Mouse (Mus musculus) midbrain, embryonic 11.5 days (tissue): ENCODE data around the gene Rnf141. TPM values are rescaled to one million over a fixed set of nuclear protein-coding genes. Genes with fewer than 3 reads are reported as not detected.
A peak's percentile ranks its signal among the peaks of the same experiment; 100 is the strongest.

ENCODE experiments used
- ATAC-seq: fragments of 200-750 bp; cut with Nextera tagmentation; 2 replicates; pipeline ENCODE4 v1.8.0; 2017; ENCODE audit warnings: moderate TSS enrichment, moderate library complexity; ENCODE audit not compliant: low FRiP score
- DNase-seq: peaks from one replicate; pipeline ENCODE4 v3.0.0; 2015; ENCODE audit warnings: low spot score; ENCODE audit errors: missing footprints
- H3K27ac ChIP-seq: fragments of 300-500 bp; sonication (generic); 2 replicates; pipeline ENCODE4 v1.5.1; 2014; ENCODE audit warnings: low read depth, low read length
- H3K27me3 ChIP-seq: fragments of 300-500 bp; sonication (generic); 2 replicates; pipeline ENCODE4 v1.6.1; 2014; ENCODE audit warnings: mild to moderate bottlenecking, low read length, moderate library complexity, mixed read lengths; ENCODE audit not compliant: control insufficient read depth, insufficient read depth
- H3K36me3 ChIP-seq: fragments of 300-500 bp; sonication (generic); 2 replicates; pipeline ENCODE4 v1.6.1; 2014; ENCODE audit warnings: mild to moderate bottlenecking, low read length, moderate library complexity, mixed read lengths; ENCODE audit not compliant: control insufficient read depth, insufficient read depth
- H3K4me1 ChIP-seq: fragments of 300-500 bp; sonication (generic); 2 replicates; pipeline ENCODE4 v1.6.1; 2014; ENCODE audit warnings: low read length; ENCODE audit not compliant: control insufficient read depth, insufficient read depth
- H3K4me2 ChIP-seq: fragments of 300-500 bp; sonication (generic); 2 replicates; pipeline ENCODE4 v1.6.1; 2014; ENCODE audit warnings: mild to moderate bottlenecking, moderate library complexity
- H3K4me3 ChIP-seq: fragments of 300-500 bp; sonication (generic); 2 replicates; pipeline ENCODE4 v1.5.1; 2014; ENCODE audit warnings: low read depth, low read length
- H3K9ac ChIP-seq: fragments of 300-500 bp; sonication (generic); 2 replicates; pipeline ENCODE4 v1.6.1; 2014; ENCODE audit warnings: low read length
- H3K9me3 ChIP-seq: fragments of 300-500 bp; sonication (generic); 2 replicates; pipeline ENCODE4 v1.6.1; 2016; ENCODE audit warnings: low read length; ENCODE audit not compliant: control insufficient read depth
- WGBS: fragments of 180-500 bp; shearing (Covaris S2); extraction: QIAGEN DNeasy Blood & Tissue Kit; methylation state at CpG from one replicate; pipeline ENCODE4 v1.1.7; 2014; 5-methylcytosine and 5-hydroxymethylcytosine counted together
- polyA plus RNA-seq: library from polyadenylated mRNA; unstranded; fragments of >200 nt; fragmentation: Nextera tagmentation; extraction: Ambion mirVana; gene quantifications from 2 replicates; pipeline ENCODE4 v1.2.1, GENCODE M21; 2014

Rnf141 gene
- polyA plus RNA-seq, 1 experiment from 2014 or later, result 27.7 TPM

- Histone ChIP-seq H3K4me3 (no peak overlapping the region), H3K36me3 (peaks cover 2% of the 10 kb centered on the region; the same call in 1 of the 2 replicates), H3K27ac (no peak overlapping the region), H3K4me1 (no peaks in the 10 kb centered on the region), H3K9me3 (no peaks in the 10 kb centered on the region), H3K27me3 (no peaks in the 10 kb centered on the region), H3K9ac (no peak overlapping the region), H3K4me2 (no peak overlapping the region)
- ATAC-seq (no peak), DNase-seq (no peak)
- 95% methylated on average over 3 of the region's 3 CpGs for WGBS
Measured at GRCm38 (mm10) chr7:110821653-110822052, 22.6 kb downstream of the Rnf141 start.

DNA sequence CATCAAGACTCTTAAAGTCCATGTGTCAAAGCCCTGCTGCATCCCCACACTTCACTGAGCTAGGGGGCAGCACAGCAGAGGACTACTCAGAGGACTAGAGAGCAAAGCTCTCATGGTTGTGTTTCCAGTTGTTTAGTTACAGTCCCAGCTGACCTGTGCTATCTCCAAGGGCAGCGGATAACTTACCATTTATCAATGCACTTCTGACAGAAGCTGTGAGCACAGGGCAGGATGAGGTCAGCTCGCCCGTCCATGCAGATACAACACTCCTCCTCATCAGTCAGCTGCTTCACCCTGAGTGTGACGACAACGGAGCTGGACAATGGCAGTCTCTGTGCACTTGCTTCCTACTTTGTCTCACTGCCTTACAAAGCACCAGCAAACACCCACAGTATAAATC lies 23.2 kb downstream of the Rnf141 start:
- 64% methylated on average over 5 of the region's 5 CpGs for WGBS
- H3K27ac ChIP-seq, result no peak overlapping the region
- H3K36me3 ChIP-seq, result peaks cover 2% of the 10 kb centered on the region; the same call in 1 of the 2 replicates
- H3K9me3 ChIP-seq, result no peaks in the 10 kb centered on the region
- ATAC-seq (no peak), DNase-seq (no peak)
- H3K4me1 ChIP-seq, result no peaks in the 10 kb centered on the region
- H3K4me3 ChIP-seq, result no peak overlapping the region
- no peaks in the 10 kb centered on the region for H3K27me3 ChIP-seq
- no peak overlapping the region for H3K4me2 ChIP-seq
- no peak overlapping the region for H3K9ac ChIP-seq

- Histone ChIP-seq H3K27me3 (no peaks in the 10 kb centered on the region), H3K27ac (no peak overlapping the region), H3K36me3 (no peaks in the 10 kb centered on the region; the same call in 1 of the 2 replicates), H3K4me1 (no peaks in the 10 kb centered on the region), H3K9ac (no peak overlapping the region), H3K4me3 (no peak overlapping the region), H3K4me2 (no peak overlapping the region), H3K9me3 (no peaks in the 10 kb centered on the region)
- WGBS, result 90% methylated on average over 11 of the region's 11 CpGs
- DNase-seq (no peak), ATAC-seq (no peak)
Measured at GRCm38 (mm10) chr7:110818787-110819350, 25.4 kb downstream of the Rnf141 start.

DNA sequence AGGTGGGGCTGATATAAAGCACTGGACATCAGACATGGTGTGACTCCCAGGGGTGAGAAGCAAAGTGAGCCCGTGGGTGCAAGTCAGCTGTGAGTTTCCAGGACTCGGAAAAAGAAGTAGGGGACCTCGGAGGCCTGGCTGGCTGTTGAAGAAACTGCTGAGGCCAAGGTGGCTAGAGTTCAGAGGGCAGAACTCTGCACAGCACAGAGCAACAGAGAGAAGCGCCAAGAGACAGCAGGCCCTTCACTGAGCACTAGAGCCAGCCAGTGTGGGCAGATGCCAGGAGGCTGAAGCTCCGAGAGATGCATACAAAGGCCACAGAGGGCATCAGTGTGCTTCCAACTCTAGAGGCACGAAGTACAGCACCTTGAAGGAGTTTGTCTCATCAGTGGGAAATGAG lies 26.1 kb downstream of the Rnf141 start:
- DNase-seq, result no peak
- H3K4me1 ChIP-seq, result no peaks in the 10 kb centered on the region
- H3K36me3 ChIP-seq, result no peaks in the 10 kb centered on the region; the same call in 1 of the 2 replicates
- WGBS, result 89% methylated on average over 6 of the region's 6 CpGs
- no peak overlapping the region for H3K4me3 ChIP-seq
- H3K9me3 ChIP-seq, result no peaks in the 10 kb centered on the region
- H3K27ac ChIP-seq, result no peak overlapping the region
- H3K27me3 ChIP-seq, result no peaks in the 10 kb centered on the region
- ATAC-seq, result no peak
- H3K4me2 ChIP-seq, result no peak overlapping the region
- H3K9ac ChIP-seq, result no peak overlapping the region

- peak; percentile 92 for DNase-seq
- H3K4me3 ChIP-seq, result no peak overlapping the region
- no peaks in the 10 kb centered on the region for H3K9me3 ChIP-seq
- H3K4me2 ChIP-seq, result no peak overlapping the region
- H3K9ac ChIP-seq, result no peak overlapping the region
- WGBS, result 74% methylated on average over 5 of the region's 5 CpGs
- no peaks in the 10 kb centered on the region for H3K27me3 ChIP-seq
- no peaks in the 10 kb centered on the region for H3K36me3 ChIP-seq
- no peaks in the 10 kb centered on the region for H3K4me1 ChIP-seq
- ATAC-seq, result peak; percentile 40; the same call in 1 of the 2 replicates
- H3K27ac ChIP-seq, result no peak overlapping the region
Measured at GRCm38 (mm10) chr7:110816037-110816436, 28.2 kb downstream of the Rnf141 start.

DNA sequence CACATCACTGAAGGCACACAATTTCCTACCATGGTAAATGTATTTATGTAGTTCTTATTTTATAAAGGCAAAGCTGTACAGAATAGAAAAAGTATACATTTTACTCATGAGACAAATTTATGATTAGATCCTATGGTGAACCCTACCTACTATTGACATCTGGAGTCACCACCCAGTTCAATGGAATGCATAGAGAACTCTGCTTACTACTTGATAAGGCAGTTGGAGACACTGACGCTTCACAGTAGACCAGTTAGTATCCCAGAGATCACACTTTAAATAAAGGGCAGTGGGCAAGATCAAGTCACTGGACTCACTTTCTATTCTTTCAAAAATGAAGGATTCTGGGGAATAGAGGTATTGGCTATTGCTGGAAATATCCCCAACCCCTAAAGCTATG lies 30.3 kb downstream of the Rnf141 start:
- Histone ChIP-seq H3K4me3 (no peak overlapping the region), H3K27ac (no peak overlapping the region), H3K9ac (no peak overlapping the region), H3K4me1 (no peaks in the 10 kb centered on the region), H3K4me2 (no peak overlapping the region), H3K36me3 (no peaks in the 10 kb centered on the region), H3K27me3 (no peaks in the 10 kb centered on the region), H3K9me3 (no peaks in the 10 kb centered on the region)
- DNase-seq (no peak), ATAC-seq (no peak)
- WGBS, result 89% methylated on average over 1 of the region's 1 CpGs

GRCm38 (mm10) chr7:110811529-110811928 lies 32.7 kb downstream of the Rnf141 start:
- no peak for DNase-seq
- H3K27me3 ChIP-seq, result no peaks in the 10 kb centered on the region
- no peak overlapping the region for H3K4me2 ChIP-seq
- H3K36me3 ChIP-seq, result no peaks in the 10 kb centered on the region
- H3K27ac ChIP-seq, result no peak overlapping the region
- ATAC-seq, result no peak
- no peak overlapping the region for H3K4me3 ChIP-seq
- 87% methylated on average over 5 of the region's 5 CpGs for WGBS
- no peaks in the 10 kb centered on the region for H3K9me3 ChIP-seq
- no peak overlapping the region for H3K9ac ChIP-seq
- no peaks in the 10 kb centered on the region for H3K4me1 ChIP-seq

DNA sequence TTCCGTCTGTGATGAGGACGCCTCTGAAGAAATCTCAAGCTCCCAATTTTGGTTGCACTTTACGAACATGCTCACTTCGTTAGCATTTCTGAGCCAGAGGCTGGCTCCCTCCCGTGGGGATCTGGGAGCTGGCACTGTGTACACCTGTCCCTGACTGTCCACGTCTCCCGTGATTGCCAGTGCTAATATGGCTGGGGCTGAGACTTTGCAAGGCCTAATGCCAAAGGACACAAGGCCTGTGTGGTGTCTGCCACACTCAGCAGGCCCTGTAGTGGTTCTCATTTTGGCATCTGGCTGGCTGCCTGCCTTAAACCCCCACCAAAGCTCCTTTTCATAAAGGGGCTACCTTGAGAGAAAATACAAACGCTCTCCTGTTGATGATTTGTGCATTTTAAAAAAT lies 33.3 kb downstream of the Rnf141 start:
- Histone ChIP-seq H3K27me3 (no peaks in the 10 kb centered on the region), H3K9me3 (no peaks in the 10 kb centered on the region), H3K4me3 (no peak overlapping the region), H3K36me3 (no peaks in the 10 kb centered on the region), H3K4me1 (no peaks in the 10 kb centered on the region), H3K27ac (no peak overlapping the region), H3K4me2 (no peak overlapping the region), H3K9ac (no peak overlapping the region)
- 89% methylated on average over 8 of the region's 8 CpGs for WGBS
- DNase-seq, result no peak
- ATAC-seq, result no peak

- Histone ChIP-seq H3K27me3 (no peaks in the 10 kb centered on the region), H3K4me2 (no peak overlapping the region), H3K4me1 (no peaks in the 10 kb centered on the region), H3K9me3 (no peaks in the 10 kb centered on the region), H3K27ac (no peak overlapping the region), H3K4me3 (no peak overlapping the region), H3K9ac (no peak overlapping the region), H3K36me3 (no peaks in the 10 kb centered on the region)
- ATAC-seq (no peak), DNase-seq (no peak)
- 86% methylated on average over 18 of the region's 18 CpGs for WGBS
Measured at GRCm38 (mm10) chr7:110809585-110810557, 34.4 kb downstream of the Rnf141 start.
